Mouse (Mus musculus) heart, embryonic 11.5 days (tissue): ENCODE measurements around the gene Ogfr. TPM values are rescaled to one million over a fixed set of nuclear protein-coding genes. Genes with fewer than 3 reads are reported as not detected.

Source experiments
- ATAC-seq: fragments of 200-750 bp; cut with Nextera tagmentation; replicated peaks from 2 replicates; pipeline ENCODE4 v1.8.0; 2017; ENCODE audit warnings: moderate library complexity; ENCODE audit not compliant: insufficient number of reproducible peaks, low FRiP score, low TSS enrichment
- H3K27ac ChIP-seq: fragments of 300-500 bp; sonication (generic); 2 replicates; pipeline ENCODE4 v1.5.1; 2014; ENCODE audit warnings: mild to moderate bottlenecking, low read depth, low read length
- H3K27me3 ChIP-seq: fragments of 300-500 bp; sonication (generic); 2 replicates; pipeline ENCODE4 v1.6.1; 2014; ENCODE audit warnings: mild to moderate bottlenecking, low read length, mixed read lengths; ENCODE audit not compliant: control insufficient read depth, insufficient read depth
- H3K36me3 ChIP-seq: fragments of 300-500 bp; sonication (generic); 2 replicates; pipeline ENCODE4 v1.6.1; 2014; ENCODE audit warnings: mild to moderate bottlenecking, low read length, moderate library complexity, mixed read lengths; ENCODE audit not compliant: control insufficient read depth, insufficient read depth
- H3K4me1 ChIP-seq: fragments of 300-500 bp; sonication (generic); 2 replicates; pipeline ENCODE4 v1.6.1; 2014; ENCODE audit warnings: low read length; ENCODE audit not compliant: control insufficient read depth, insufficient read depth
- H3K4me2 ChIP-seq: fragments of 300-500 bp; sonication (generic); 2 replicates; pipeline ENCODE4 v1.6.1; 2014; ENCODE audit warnings: mild to moderate bottlenecking, moderate library complexity
- H3K4me3 ChIP-seq: fragments of 300-500 bp; sonication (generic); 2 replicates; pipeline ENCODE4 v1.5.1; 2014; ENCODE audit warnings: low read depth, low read length
- H3K9ac ChIP-seq: fragments of 300-500 bp; sonication (generic); 2 replicates; pipeline ENCODE4 v1.6.1; 2014; ENCODE audit warnings: mild to moderate bottlenecking, low read depth, low read length, moderate library complexity
- H3K9me3 ChIP-seq: fragments of 300-500 bp; sonication (generic); replicated peaks from 2 replicates; pipeline ENCODE4 v1.6.1; 2016; ENCODE audit warnings: low read length; ENCODE audit not compliant: control insufficient read depth
- WGBS: fragments of 180-500 bp; shearing (Covaris S2); extraction: QIAGEN DNeasy Blood & Tissue Kit; methylation state at CpG from one replicate; pipeline ENCODE4 v1.1.7; 2014; ENCODE audit not compliant: insufficient replicate concordance; 5-methylcytosine and 5-hydroxymethylcytosine counted together
- polyA plus RNA-seq: library from polyadenylated mRNA; unstranded; fragments of >200 nt; fragmentation: Nextera tagmentation; extraction: Ambion mirVana; gene quantifications from 2 replicates; pipeline ENCODE4 v1.2.1, GENCODE M21; 2014

The Ogfr gene
- polyA plus RNA-seq: 68.2 and 70.7 TPM in 2 replicates

- H3K27ac ChIP-seq: peak within 1 kb of the TSS; percentile 92
- ATAC-seq: peak; percentile 88
- peak within 1 kb of the TSS; percentile 86 for H3K4me3 ChIP-seq
- H3K4me2 ChIP-seq: peak within 1 kb of the TSS; percentile 75
- H3K27me3 ChIP-seq: no peaks in the 10 kb centered on the region
- H3K9me3 ChIP-seq: no peaks in the 10 kb centered on the region
- peak within 1 kb of the TSS; percentile 89 for H3K9ac ChIP-seq
- H3K4me1 ChIP-seq: peaks cover 5% of the 10 kb centered on the region
- peaks cover 25% of the 10 kb centered on the region for H3K36me3 ChIP-seq
- WGBS: under 1% methylated on average over 60 of the region's 67 CpGs
Observed at GRCm38 (mm10) chr2:180589123-180589831, at the start of gene Ogfr. Gene Ogfr (plus strand): TSS chr2:180589245.

GRCm38 (mm10) chr2:180543675-180544074 is 45.4 kb upstream of the Ogfr start:
- H3K4me3 ChIP-seq: no peak overlapping the region
- no peaks in the 10 kb centered on the region for H3K4me1 ChIP-seq
- no peak overlapping the region for H3K9ac ChIP-seq
- 59% methylated on average over 2 of the region's 2 CpGs for WGBS
- no peaks in the 10 kb centered on the region for H3K9me3 ChIP-seq
- no peaks in the 10 kb centered on the region for H3K36me3 ChIP-seq
- no peak overlapping the region for H3K27ac ChIP-seq
- no peak overlapping the region for H3K4me2 ChIP-seq
- 0 out of 2 replicates have a peak, but pooled peaks cover 6% of the 10 kb centered on the region for H3K27me3 ChIP-seq
- ATAC-seq: no peak

- no peak for ATAC-seq
Observed at GRCm38 (mm10) chr2:180545046-180545445, 44.0 kb upstream of the Ogfr start.

GRCm38 (mm10) chr2:180547384-180548106 is 41.5 kb upstream of the Ogfr start:
- no peaks in the 10 kb centered on the region for H3K36me3 ChIP-seq
- no peak overlapping the region for H3K4me3 ChIP-seq
- H3K9me3 ChIP-seq: no peaks in the 10 kb centered on the region
- no peak overlapping the region for H3K9ac ChIP-seq
- H3K27me3 ChIP-seq: no peaks in the 10 kb centered on the region
- no peak overlapping the region for H3K27ac ChIP-seq
- 36% methylated on average over 8 of the region's 8 CpGs for WGBS
- no peak for ATAC-seq
- H3K4me2 ChIP-seq: no peak overlapping the region
- no peaks in the 10 kb centered on the region for H3K4me1 ChIP-seq

More at GRCm38 (mm10) chr2:180545046-180545445, 44.0 kb upstream of the Ogfr start:
- Histone ChIP-seq H3K4me1 (no peaks in the 10 kb centered on the region), H3K36me3 (no peaks in the 10 kb centered on the region), H3K27me3 (no peaks in the 10 kb centered on the region), H3K9ac (no peak overlapping the region), H3K4me2 (no peak overlapping the region), H3K9me3 (no peaks in the 10 kb centered on the region), H3K4me3 (no peak overlapping the region), H3K27ac (no peak overlapping the region)
- WGBS: 72% methylated on average over 18 of the region's 18 CpGs

GRCm38 (mm10) chr2:180552340-180552739 is 36.7 kb upstream of the Ogfr start:
- no peak for ATAC-seq
- Histone ChIP-seq H3K4me3 (no peak overlapping the region), H3K27ac (no peak overlapping the region), H3K27me3 (no peaks in the 10 kb centered on the region), H3K36me3 (no peaks in the 10 kb centered on the region), H3K9ac (no peak overlapping the region), H3K9me3 (no peaks in the 10 kb centered on the region), H3K4me1 (no peaks in the 10 kb centered on the region), H3K4me2 (no peak overlapping the region)
- 75% methylated on average over 3 of the region's 3 CpGs for WGBS

GRCm38 (mm10) chr2:180555219-180555618 is 33.8 kb upstream of the Ogfr start:
- Histone ChIP-seq H3K36me3 (no peaks in the 10 kb centered on the region), H3K9me3 (no peaks in the 10 kb centered on the region), H3K4me2 (no peak overlapping the region), H3K27ac (no peak overlapping the region), H3K9ac (no peak overlapping the region), H3K4me1 (no peaks in the 10 kb centered on the region), H3K4me3 (no peak overlapping the region), H3K27me3 (no peaks in the 10 kb centered on the region)
- 59% methylated on average over 3 of the region's 3 CpGs for WGBS
- ATAC-seq: no peak

- Histone ChIP-seq H3K36me3 (no peaks in the 10 kb centered on the region), H3K9me3 (no peaks in the 10 kb centered on the region), H3K27me3 (peaks cover 3% of the 10 kb centered on the region; the same call in 1 of the 2 replicates), H3K4me2 (no peak overlapping the region), H3K4me3 (no peak overlapping the region), H3K27ac (no peak overlapping the region), H3K4me1 (no peaks in the 10 kb centered on the region), H3K9ac (no peak overlapping the region)
- 58% methylated on average over 3 of the region's 3 CpGs for WGBS
- no peak for ATAC-seq
Observed at GRCm38 (mm10) chr2:180556470-180556869, 32.6 kb upstream of the Ogfr start.

GRCm38 (mm10) chr2:180560245-180560644 is 28.8 kb upstream of the Ogfr start:
- 49% methylated on average over 5 of the region's 5 CpGs for WGBS
- no peaks in the 10 kb centered on the region for H3K4me1 ChIP-seq
- H3K4me2 ChIP-seq: no peak overlapping the region
- H3K27ac ChIP-seq: no peak overlapping the region
- no peak overlapping the region for H3K4me3 ChIP-seq
- no peaks in the 10 kb centered on the region for H3K36me3 ChIP-seq
- H3K9me3 ChIP-seq: no peaks in the 10 kb centered on the region
- peaks cover 8% of the 10 kb centered on the region; the same call in 1 of the 2 replicates for H3K27me3 ChIP-seq
- ATAC-seq: no peak
- H3K9ac ChIP-seq: no peak overlapping the region
